Mouse (Mus musculus): ENCODE data around the gene Osgep. TPM values are rescaled to one million over a fixed set of nuclear protein-coding genes. Genes with fewer than 3 reads are reported as not detected.

Osgep gene
- polyA plus RNA-seq, 1 experiment from 2014 or later: 130 TPM

- ATAC-seq (ENCODE audit: insufficient read depth, low FRiP score): peak; percentile 31
- 10% methylated on average over 19 of the region's 19 CpGs for WGBS
- Histone ChIP-seq H3K27me3 (ENCODE audit: control insufficient read depth, insufficient read depth, low read length) (0 out of 2 replicates have a peak, but pooled peaks cover 5% of the 10 kb centered on the region), H3K27ac (ENCODE audit: low read length) (no peak overlapping the region), H3K36me3 (ENCODE audit: control insufficient read depth, insufficient read depth, low read length) (no peaks in the 10 kb centered on the region), H3K9me3 (replicated peaks; ENCODE audit: control insufficient read depth, low read length) (no peaks in the 10 kb centered on the region), H3K4me3 (replicated peaks; ENCODE audit: low read length) (peak overlapping the region; percentile 49), H3K4me1 (ENCODE audit: control insufficient read depth, insufficient read depth, low read length) (peaks cover 7% of the 10 kb centered on the region; the same call in 1 of the 2 replicates), H3K4me2 (ENCODE audit: low read depth, low read length) (peak overlapping the region; percentile 80), H3K9ac (ENCODE audit: low read length) (peak overlapping the region; percentile 67)
Measured at GRCm38 (mm10) chr14:50895985-50896746, 28.5 kb downstream of the Osgep start.

- 0 out of 2 replicates have a peak, but pooled peaks cover 5% of the 10 kb centered on the region for H3K27me3 ChIP-seq (ENCODE audit: control insufficient read depth, insufficient read depth, low read length)
Measured at GRCm38 (mm10) chr14:50895407-50895806, 29.3 kb downstream of the Osgep start.

GRCm38 (mm10) chr14:50892541-50893459 lies 31.9 kb downstream of the Osgep start:
- Histone ChIP-seq H3K9ac (ENCODE audit: low read length) (no peak overlapping the region), H3K27ac (ENCODE audit: low read length) (no peak overlapping the region), H3K9me3 (replicated peaks; ENCODE audit: control insufficient read depth, low read length) (no peaks in the 10 kb centered on the region), H3K27me3 (ENCODE audit: control insufficient read depth, insufficient read depth, low read length) (0 out of 2 replicates have a peak, but pooled peaks cover 5% of the 10 kb centered on the region), H3K36me3 (ENCODE audit: control insufficient read depth, insufficient read depth, low read length) (no peaks in the 10 kb centered on the region), H3K4me1 (ENCODE audit: control insufficient read depth, insufficient read depth, low read length) (peaks cover 7% of the 10 kb centered on the region; the same call in 1 of the 2 replicates), H3K4me3 (replicated peaks; ENCODE audit: low read length) (no peak overlapping the region), H3K4me2 (ENCODE audit: low read depth, low read length) (no peak overlapping the region)
- WGBS: 76% methylated on average over 22 of the region's 22 CpGs
- ATAC-seq (ENCODE audit: insufficient read depth, low FRiP score): no peak

More at GRCm38 (mm10) chr14:50895407-50895806, 29.3 kb downstream of the Osgep start:
- no peak overlapping the region for H3K27ac ChIP-seq (ENCODE audit: low read length)
- H3K36me3 ChIP-seq (ENCODE audit: control insufficient read depth, insufficient read depth, low read length): no peaks in the 10 kb centered on the region
- H3K4me3 ChIP-seq (replicated peaks; ENCODE audit: low read length): no peak overlapping the region
- peaks cover 7% of the 10 kb centered on the region; the same call in 1 of the 2 replicates for H3K4me1 ChIP-seq (ENCODE audit: control insufficient read depth, insufficient read depth, low read length)
- H3K4me2 ChIP-seq (ENCODE audit: low read depth, low read length): no peak overlapping the region
- no peaks in the 10 kb centered on the region for H3K9me3 ChIP-seq (replicated peaks; ENCODE audit: control insufficient read depth, low read length)
- no peak overlapping the region for H3K9ac ChIP-seq (ENCODE audit: low read length)
- ATAC-seq (ENCODE audit: insufficient read depth, low FRiP score): no peak

DNA sequence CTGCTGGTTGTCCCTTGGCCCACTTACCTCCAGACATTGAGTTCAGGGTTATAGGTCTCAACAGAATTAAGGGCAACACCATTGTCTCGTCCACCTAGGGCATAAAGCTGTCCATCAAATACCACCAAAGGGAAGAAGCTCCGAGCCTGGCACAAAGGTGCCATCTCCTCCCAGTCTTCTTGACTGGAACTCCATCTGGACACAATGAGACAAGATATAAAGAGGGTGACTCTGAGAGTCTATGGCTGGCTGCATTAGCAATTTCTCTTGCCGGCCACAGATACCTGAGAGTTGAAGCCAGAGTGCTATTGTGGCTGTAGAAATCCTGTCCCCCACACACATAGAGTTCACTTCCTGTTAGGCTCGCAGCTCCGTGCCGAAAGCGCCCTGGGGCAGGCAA lies 32.6 kb downstream of the Osgep start:
- peaks cover 7% of the 10 kb centered on the region; the same call in 1 of the 2 replicates for H3K4me1 ChIP-seq (ENCODE audit: control insufficient read depth, insufficient read depth, low read length)
- no peak overlapping the region for H3K9ac ChIP-seq (ENCODE audit: low read length)
- no peak overlapping the region for H3K4me2 ChIP-seq (ENCODE audit: low read depth, low read length)
- H3K27ac ChIP-seq (ENCODE audit: low read length): no peak overlapping the region
- no peak overlapping the region for H3K4me3 ChIP-seq (replicated peaks; ENCODE audit: low read length)
- no peaks in the 10 kb centered on the region for H3K36me3 ChIP-seq (ENCODE audit: control insufficient read depth, insufficient read depth, low read length)
- ATAC-seq (ENCODE audit: insufficient read depth, low FRiP score): no peak
- WGBS: 84% methylated on average over 7 of the region's 7 CpGs
- no peaks in the 10 kb centered on the region for H3K9me3 ChIP-seq (replicated peaks; ENCODE audit: control insufficient read depth, low read length)
- H3K27me3 ChIP-seq (ENCODE audit: control insufficient read depth, insufficient read depth, low read length): 0 out of 2 replicates have a peak, but pooled peaks cover 5% of the 10 kb centered on the region

- Histone ChIP-seq H3K4me2 (ENCODE audit: low read depth, low read length) (no peak overlapping the region), H3K36me3 (ENCODE audit: control insufficient read depth, insufficient read depth, low read length) (no peaks in the 10 kb centered on the region), H3K9ac (ENCODE audit: low read length) (no peak overlapping the region), H3K27me3 (ENCODE audit: control insufficient read depth, insufficient read depth, low read length) (0 out of 2 replicates have a peak, but pooled peaks cover 4% of the 10 kb centered on the region), H3K27ac (ENCODE audit: low read length) (no peak overlapping the region), H3K4me3 (replicated peaks; ENCODE audit: low read length) (no peak overlapping the region), H3K4me1 (ENCODE audit: control insufficient read depth, insufficient read depth, low read length) (peaks cover 3% of the 10 kb centered on the region; the same call in 1 of the 2 replicates), H3K9me3 (replicated peaks; ENCODE audit: control insufficient read depth, low read length) (no peaks in the 10 kb centered on the region)
- 93% methylated on average over 8 of the region's 8 CpGs for WGBS
- no peak for ATAC-seq (ENCODE audit: insufficient read depth, low FRiP score)
Measured at GRCm38 (mm10) chr14:50891621-50892020, 33.1 kb downstream of the Osgep start.

- no peaks in the 10 kb centered on the region for H3K36me3 ChIP-seq (ENCODE audit: control insufficient read depth, insufficient read depth, low read length)
- no peak overlapping the region for H3K9ac ChIP-seq (ENCODE audit: low read length)
- no peak overlapping the region for H3K4me2 ChIP-seq (ENCODE audit: low read depth, low read length)
- WGBS: 89% methylated on average over 6 of the region's 6 CpGs
- H3K27ac ChIP-seq (ENCODE audit: low read length): no peak overlapping the region
- H3K4me1 ChIP-seq (ENCODE audit: control insufficient read depth, insufficient read depth, low read length): no peaks in the 10 kb centered on the region
- no peak overlapping the region for H3K4me3 ChIP-seq (replicated peaks; ENCODE audit: low read length)
- ATAC-seq (ENCODE audit: insufficient read depth, low FRiP score): no peak
- H3K27me3 ChIP-seq (ENCODE audit: control insufficient read depth, insufficient read depth, low read length): no peaks in the 10 kb centered on the region
- no peaks in the 10 kb centered on the region for H3K9me3 ChIP-seq (replicated peaks; ENCODE audit: control insufficient read depth, low read length)
Measured at GRCm38 (mm10) chr14:50876236-50876950, 48.3 kb downstream of the Osgep start.

- H3K36me3 ChIP-seq (ENCODE audit: control insufficient read depth, insufficient read depth, low read length): no peaks in the 10 kb centered on the region
- no peak overlapping the region for H3K27ac ChIP-seq (ENCODE audit: low read length)
- no peak overlapping the region for H3K9ac ChIP-seq (ENCODE audit: low read length)
- H3K27me3 ChIP-seq (ENCODE audit: control insufficient read depth, insufficient read depth, low read length): no peaks in the 10 kb centered on the region
- H3K4me1 ChIP-seq (ENCODE audit: control insufficient read depth, insufficient read depth, low read length): 0 out of 2 replicates have a peak, but pooled peaks cover 2% of the 10 kb centered on the region
- H3K4me3 ChIP-seq (replicated peaks; ENCODE audit: low read length): no peak overlapping the region
- no peaks in the 10 kb centered on the region for H3K9me3 ChIP-seq (replicated peaks; ENCODE audit: control insufficient read depth, low read length)
- 75% methylated on average over 6 of the region's 6 CpGs for WGBS
- no peak for ATAC-seq (ENCODE audit: insufficient read depth, low FRiP score)
- H3K4me2 ChIP-seq (ENCODE audit: low read depth, low read length): no peak overlapping the region
Measured at GRCm38 (mm10) chr14:50875591-50876230, 49.0 kb downstream of the Osgep start.

- no peak overlapping the region for H3K4me2 ChIP-seq (ENCODE audit: low read depth, low read length)
- H3K4me3 ChIP-seq (replicated peaks; ENCODE audit: low read length): no peak overlapping the region
- no peak overlapping the region for H3K27ac ChIP-seq (ENCODE audit: low read length)
- H3K27me3 ChIP-seq (ENCODE audit: control insufficient read depth, insufficient read depth, low read length): no peaks in the 10 kb centered on the region
- H3K36me3 ChIP-seq (ENCODE audit: control insufficient read depth, insufficient read depth, low read length): no peaks in the 10 kb centered on the region
- 85% methylated on average over 3 of the region's 3 CpGs for WGBS
- ATAC-seq (ENCODE audit: insufficient read depth, low FRiP score): no peak
- H3K9ac ChIP-seq (ENCODE audit: low read length): no peak overlapping the region
- 0 out of 2 replicates have a peak, but pooled peaks cover 3% of the 10 kb centered on the region for H3K4me1 ChIP-seq (ENCODE audit: control insufficient read depth, insufficient read depth, low read length)
- H3K9me3 ChIP-seq (replicated peaks; ENCODE audit: control insufficient read depth, low read length): no peaks in the 10 kb centered on the region
Measured at GRCm38 (mm10) chr14:50875175-50875574, 49.5 kb downstream of the Osgep start.

Data from stomach, embryonic 16.5 days (tissue).